Mouse (Mus musculus) bone marrow, adult 2 months (tissue): Measurements from ENCODE around the gene Tipin. TPM values are rescaled to one million over a fixed set of nuclear protein-coding genes. Genes with fewer than 3 reads are reported as not detected.

Experiments used
- H3K27ac ChIP-seq: fragments of 200-500 bp; 2 replicates; pipeline ENCODE4 v1.5.1; 2012; ENCODE audit warnings: low read depth, mild to moderate bottlenecking, control low read depth, inconsistent platforms, low read length; ENCODE audit not compliant: control insufficient read depth, poor library complexity, insufficient read depth
- H3K4me1 ChIP-seq: fragments of 200-500 bp; 2 replicates; pipeline ENCODE4 v1.6.1; 2011; ENCODE audit warnings: low read length; ENCODE audit not compliant: control insufficient read depth, insufficient read depth
- H3K4me3 ChIP-seq: fragments of 200-500 bp; replicated peaks from 2 replicates; pipeline ENCODE3; 2011; ENCODE audit warnings: mild to moderate bottlenecking, low read depth, low read length, control low read depth; ENCODE audit not compliant: control insufficient read depth
- CTCF ChIP-seq: fragments of 200-500 bp; IDR thresholded peaks from 2 replicates; pipeline ENCODE4 v1.5.1; 2011; ENCODE audit warnings: low read length, control low read depth; ENCODE audit not compliant: control insufficient read depth, insufficient read depth
- POLR2A ChIP-seq: fragments of 200-500 bp; IDR thresholded peaks from 2 replicates; pipeline ENCODE4 v1.6.1; 2011; ENCODE audit warnings: low read depth, mild to moderate bottlenecking, control low read depth, low read length, borderline replicate concordance; ENCODE audit not compliant: control insufficient read depth
- WGBS: fragments of 180-500 bp; shearing (Covaris S2); methylation state at CpG from one replicate; pipeline ENCODE4 v1.1.7; 2018; 5-methylcytosine and 5-hydroxymethylcytosine counted together
- polyA plus RNA-seq: library from polyadenylated mRNA; stranded (reverse); fragments of >200 nt; gene quantifications from 2 replicates; pipeline ENCODE4 v1.2.4, GENCODE M21; 2011; ENCODE audit warnings: low replicate concordance; ENCODE audit not compliant: missing spikeins, insufficient read depth, insufficient read length

Gene Tipin
- polyA plus RNA-seq, 1 experiment, result 82.0 TPM

GRCm38 (mm10) chr9:64341254-64341566 is 59.8 kb downstream of the Tipin start, which contains the start of gene Dis3l:
Gene Dis3l, minus strand, starts transcription at chr9:64341288.
- Histone ChIP-seq H3K4me3 (peak within 1 kb of the TSS; percentile 72), H3K27ac (peak within 1 kb of the TSS; percentile 94), H3K4me1 (no peaks in the 10 kb centered on the region; the same call in 1 of the 2 replicates)
- 3% methylated on average over 16 of the region's 16 CpGs for WGBS
- TF ChIP-seq CTCF, result no peak
- no peak for TF ChIP-seq POLR2A

- TF ChIP-seq POLR2A (no peak), CTCF (no peak)
- no peak overlapping the region for H3K4me3 ChIP-seq
- no peak overlapping the region for H3K27ac ChIP-seq
- H3K4me1 ChIP-seq, result no peaks in the 10 kb centered on the region; the same call in 1 of the 2 replicates
- 74% methylated on average over 8 of the region's 8 CpGs for WGBS
Observed at GRCm38 (mm10) chr9:64341671-64342070, 60.3 kb downstream of the Tipin start.

GRCm38 (mm10) chr9:64343656-64344055 is 62.3 kb downstream of the Tipin start:
- H3K4me1 ChIP-seq, result no peaks in the 10 kb centered on the region; the same call in 1 of the 2 replicates
- no peak for TF ChIP-seq CTCF
- TF ChIP-seq POLR2A, result no peak
- WGBS, result 81% methylated on average over 2 of the region's 2 CpGs
- no peak overlapping the region for H3K27ac ChIP-seq
- H3K4me3 ChIP-seq, result no peak overlapping the region

- H3K4me1 ChIP-seq, result no peaks in the 10 kb centered on the region; the same call in 1 of the 2 replicates
- H3K27ac ChIP-seq, result no peak overlapping the region
- no peak overlapping the region for H3K4me3 ChIP-seq
- 36% methylated on average over 5 of the region's 5 CpGs for WGBS
- TF ChIP-seq POLR2A, result no peak
- no peak for TF ChIP-seq CTCF
Observed at GRCm38 (mm10) chr9:64345931-64346330, 64.5 kb downstream of the Tipin start.

GRCm38 (mm10) chr9:64347377-64347776 is 66.0 kb downstream of the Tipin start:
- no peak overlapping the region for H3K4me3 ChIP-seq
- no peak for TF ChIP-seq CTCF
- TF ChIP-seq POLR2A, result no peak
- no peaks in the 10 kb centered on the region; the same call in 1 of the 2 replicates for H3K4me1 ChIP-seq
- no peak overlapping the region for H3K27ac ChIP-seq
- 0% methylated on average over 1 of the region's 1 CpGs for WGBS

- Histone ChIP-seq H3K4me1 (no peaks in the 10 kb centered on the region; the same call in 1 of the 2 replicates), H3K4me3 (no peak overlapping the region), H3K27ac (no peak overlapping the region)
- 57% methylated on average over 5 of the region's 5 CpGs for WGBS
- TF ChIP-seq CTCF (no peak), POLR2A (no peak)
Observed at GRCm38 (mm10) chr9:64349490-64349889, 68.1 kb downstream of the Tipin start.

GRCm38 (mm10) chr9:64351191-64351590 is 69.8 kb downstream of the Tipin start:
- Histone ChIP-seq H3K27ac (no peak overlapping the region), H3K4me1 (no peaks in the 10 kb centered on the region; the same call in 1 of the 2 replicates), H3K4me3 (no peak overlapping the region)
- TF ChIP-seq CTCF, result 0 out of 2 replicates have a peak, but pooled peaks have one; percentile 27
- no peak for TF ChIP-seq POLR2A
- WGBS, result 48% methylated on average over 3 of the region's 3 CpGs

Other genes starting within 250 kb of the Tipin start
- gene Lctl, start 164.4 kb upstream of the Tipin start, polyA plus RNA-seq, result not detected in 2 replicates
- gene Zwilch, start 108.5 kb upstream of the Tipin start, polyA plus RNA-seq, result 26.9 and 29.9 TPM in 2 replicates
- gene Rpl4, start 108.2 kb upstream of the Tipin start, polyA plus RNA-seq, result 628 and 1,066 TPM in 2 replicates
- 13.0 and 30.2 TPM in 2 replicates for gene Snapc5, start 102.3 kb upstream of the Tipin start, polyA plus RNA-seq
- not detected in 2 replicates for gene Uchl4, start 46.4 kb upstream of the Tipin start, polyA plus RNA-seq
- 8.1 and 22.2 TPM in 2 replicates for gene Map2k1, start 27.9 kb upstream of the Tipin start, polyA plus RNA-seq
- 7.2 and 16.9 TPM in 2 replicates for gene Dis3l, start 59.7 kb downstream of the Tipin start, polyA plus RNA-seq
- gene Megf11, start 104.0 kb downstream of the Tipin start, polyA plus RNA-seq, result not detected in 2 replicates